Comparison of ENCODE assay signal across 20 mouse cellular contexts in genomic region chr4:104012150-104012549, GRCm38 (mm10).
DNase-seq lines count a peak whose midpoint lies in the region; ATAC-seq and TF ChIP-seq lines count a peak whose summit lies in the region.
"Had no signal": no experiment of that assay in that cellular context is flagged by ENCODE, and none has a peak within 500 bp of the region (broad histone marks: within the 10 kb centered on the region; RNA-seq: fewer than 3 reads in every experiment).

No protein-coding gene starts in this region.

- H3K27me3 ChIP-seq in forebrain, embryonic 14.5 days (replicated peaks; ENCODE audit: control insufficient read depth, insufficient read depth, low read length) = no peaks in the 10 kb centered on the region
- no peaks in the 10 kb centered on the region for H3K27me3 ChIP-seq in forebrain, embryonic 10.5 days (ENCODE audit: poor library complexity, severe bottlenecking)
- no peaks in the 10 kb centered on the region for H3K27me3 ChIP-seq in hindbrain, embryonic 15.5 days
- no peaks in the 10 kb centered on the region for H3K27me3 ChIP-seq in hindbrain, embryonic 12.5 days
- no peaks in the 10 kb centered on the region for H3K27me3 ChIP-seq in midbrain, embryonic 14.5 days (ENCODE audit: control insufficient read depth, insufficient read depth, low read length)
- no peaks in the 10 kb centered on the region for H3K27me3 ChIP-seq in midbrain, embryonic 11.5 days (ENCODE audit: control insufficient read depth, insufficient read depth, low read length)
- H3K27me3 ChIP-seq: limb, embryonic 15.5 days; lung, embryonic 15.5 days; megakaryocyte, embryonic 14.5 days had no signal

- no peak overlapping the region for H3K4me2 ChIP-seq in forebrain, embryonic 14.5 days (ENCODE audit: low read length)
- no peak overlapping the region for H3K4me2 ChIP-seq in hindbrain, embryonic 15.5 days
- H3K4me2 ChIP-seq in hindbrain, embryonic 12.5 days (replicated peaks) = no peak overlapping the region
- no peak overlapping the region for H3K4me2 ChIP-seq in midbrain, embryonic 14.5 days (ENCODE audit: low read length)
- H3K4me2 ChIP-seq in midbrain, embryonic 11.5 days = no peak overlapping the region
- H3K4me2 ChIP-seq: limb, embryonic 15.5 days; lung, embryonic 15.5 days had no signal

- H3K27ac ChIP-seq in forebrain, embryonic 14.5 days (ENCODE audit: low read depth, low read length) = no peak overlapping the region
- no peak overlapping the region for H3K27ac ChIP-seq in forebrain, embryonic 10.5 days
- H3K27ac ChIP-seq in hindbrain, embryonic 15.5 days (replicated peaks) = peak overlapping the region; percentile 60
- H3K27ac ChIP-seq in hindbrain, embryonic 12.5 days = no peak overlapping the region
- H3K27ac ChIP-seq in midbrain, embryonic 14.5 days (replicated peaks; ENCODE audit: low read depth, low read length) = peak overlapping the region; percentile 74
- no peak overlapping the region for H3K27ac ChIP-seq in midbrain, embryonic 11.5 days (ENCODE audit: low read depth, low read length)
- H3K27ac ChIP-seq: kidney, postnatal 0 days; limb, embryonic 15.5 days; liver, embryonic 14.5 days; lung, embryonic 15.5 days had no signal

- no peaks in the 10 kb centered on the region for H3K9me3 ChIP-seq in forebrain, embryonic 14.5 days (replicated peaks; ENCODE audit: control insufficient read depth, low read length)
- H3K9me3 ChIP-seq in forebrain, embryonic 10.5 days = no peaks in the 10 kb centered on the region
- H3K9me3 ChIP-seq in hindbrain, embryonic 15.5 days = no peaks in the 10 kb centered on the region
- no peaks in the 10 kb centered on the region for H3K9me3 ChIP-seq in hindbrain, embryonic 12.5 days (replicated peaks)
- H3K9me3 ChIP-seq in midbrain, embryonic 14.5 days (ENCODE audit: control insufficient read depth, low read length) = no peaks in the 10 kb centered on the region
- no peaks in the 10 kb centered on the region for H3K9me3 ChIP-seq in midbrain, embryonic 11.5 days (ENCODE audit: control insufficient read depth, low read length)
- H3K9me3 ChIP-seq: limb, embryonic 15.5 days; lung, embryonic 15.5 days had no signal

- no peak for TF ChIP-seq CTCF in lung, adult 2 months (IDR thresholded peaks at IDR 0.05; ENCODE audit: insufficient read depth, low read length)

- H3K4me3 ChIP-seq in forebrain, embryonic 14.5 days (ENCODE audit: low read depth, low read length) = no peak overlapping the region
- H3K4me3 ChIP-seq in forebrain, embryonic 10.5 days = no peak overlapping the region
- H3K4me3 ChIP-seq in hindbrain, embryonic 15.5 days = no peak overlapping the region
- H3K4me3 ChIP-seq in hindbrain, embryonic 12.5 days = no peak overlapping the region
- H3K4me3 ChIP-seq in midbrain, embryonic 14.5 days (replicated peaks; ENCODE audit: low read depth, low read length) = no peak overlapping the region
- H3K4me3 ChIP-seq in midbrain, embryonic 11.5 days (ENCODE audit: low read depth, low read length) = no peak overlapping the region
- no peak overlapping the region for H3K4me3 ChIP-seq in lung, adult 2 months (replicated peaks; ENCODE audit: extremely low read depth, low read depth, low read length)
- H3K4me3 ChIP-seq: limb, embryonic 15.5 days; lung, embryonic 15.5 days; megakaryocyte, embryonic 14.5 days had no signal

- H3K4me1 ChIP-seq in forebrain, embryonic 14.5 days (ENCODE audit: control insufficient read depth, insufficient read depth, low read length) = peaks cover 7% of the 10 kb centered on the region; the same call in 1 of the 2 replicates
- peaks cover 11% of the 10 kb centered on the region for H3K4me1 ChIP-seq in forebrain, embryonic 10.5 days
- peaks cover 26% of the 10 kb centered on the region for H3K4me1 ChIP-seq in hindbrain, embryonic 15.5 days (replicated peaks)
- H3K4me1 ChIP-seq in hindbrain, embryonic 12.5 days = peaks cover 11% of the 10 kb centered on the region; the same call in 1 of the 2 replicates
- peaks cover 10% of the 10 kb centered on the region; the same call in 1 of the 2 replicates for H3K4me1 ChIP-seq in midbrain, embryonic 14.5 days (ENCODE audit: control insufficient read depth, insufficient read depth, low read length)
- no peaks in the 10 kb centered on the region for H3K4me1 ChIP-seq in midbrain, embryonic 11.5 days (ENCODE audit: control insufficient read depth, insufficient read depth, low read length)
- no peaks in the 10 kb centered on the region for H3K4me1 ChIP-seq in lung, adult 2 months (ENCODE audit: control insufficient read depth, insufficient read depth, low read length)
- H3K4me1 ChIP-seq: limb, embryonic 15.5 days; lung, embryonic 15.5 days; megakaryocyte, embryonic 14.5 days had no signal

- no peak for TF ChIP-seq POLR2A in lung, adult 2 months (IDR thresholded peaks at IDR 0.05; ENCODE audit: borderline replicate concordance, extremely low read depth, low read depth, low read length)

- no peaks in the 10 kb centered on the region for H3K36me3 ChIP-seq in forebrain, embryonic 14.5 days (ENCODE audit: control insufficient read depth, insufficient read depth, low read length)
- no peaks in the 10 kb centered on the region for H3K36me3 ChIP-seq in forebrain, embryonic 10.5 days (replicated peaks)
- H3K36me3 ChIP-seq in hindbrain, embryonic 15.5 days = no peaks in the 10 kb centered on the region
- H3K36me3 ChIP-seq in hindbrain, embryonic 12.5 days = no peaks in the 10 kb centered on the region
- H3K36me3 ChIP-seq in midbrain, embryonic 14.5 days (ENCODE audit: control insufficient read depth, insufficient read depth, low read length) = no peaks in the 10 kb centered on the region
- no peaks in the 10 kb centered on the region for H3K36me3 ChIP-seq in midbrain, embryonic 11.5 days (ENCODE audit: control insufficient read depth, insufficient read depth, low read length)
- H3K36me3 ChIP-seq: limb, embryonic 15.5 days; lung, embryonic 15.5 days had no signal

- no peak for ATAC-seq in forebrain, embryonic 14.5 days
- no peak; the same call in 1 of the 2 replicates for ATAC-seq in hindbrain, embryonic 15.5 days (ENCODE audit: low FRiP score, low read depth)
- ATAC-seq in hindbrain, embryonic 12.5 days (ENCODE audit: low FRiP score) = no peak
- ATAC-seq in midbrain, embryonic 14.5 days (ENCODE audit: low FRiP score, low TSS enrichment) = no peak
- no peak for ATAC-seq in midbrain, embryonic 11.5 days (ENCODE audit: low FRiP score)
- ATAC-seq: inflammation-experienced regulatory T-cells, adult 6 months had no signal

- H3K9ac ChIP-seq in forebrain, embryonic 14.5 days (ENCODE audit: low read length) = no peak overlapping the region
- no peak overlapping the region for H3K9ac ChIP-seq in hindbrain, embryonic 15.5 days
- H3K9ac ChIP-seq in hindbrain, embryonic 12.5 days = no peak overlapping the region
- no peak overlapping the region for H3K9ac ChIP-seq in midbrain, embryonic 14.5 days (replicated peaks; ENCODE audit: low read length)
- no peak overlapping the region for H3K9ac ChIP-seq in midbrain, embryonic 11.5 days (ENCODE audit: low read length)
- H3K9ac ChIP-seq: limb, embryonic 15.5 days; liver, embryonic 14.5 days; lung, embryonic 15.5 days had no signal

- 91% methylated on average over 4 of the region's 4 CpGs for WGBS in forebrain, embryonic 14.5 days
- WGBS in forebrain, embryonic 10.5 days = 89% methylated on average over 4 of the region's 4 CpGs
- 80% methylated on average over 4 of the region's 4 CpGs for WGBS in hindbrain, embryonic 15.5 days
- WGBS in hindbrain, embryonic 12.5 days = 91% methylated on average over 4 of the region's 4 CpGs
- 80% methylated on average over 4 of the region's 4 CpGs for WGBS in midbrain, embryonic 14.5 days
- 90% methylated on average over 4 of the region's 4 CpGs for WGBS in midbrain, embryonic 11.5 days
- 80% methylated on average over 4 of the region's 4 CpGs for WGBS in lung, adult 2 months

- peak; percentile 63 for DNase-seq in forebrain, embryonic 14.5 days (ENCODE audit: low spot score)
- no peak for DNase-seq in forebrain, embryonic 10.5 days (ENCODE audit: extremely low spot score, low spot score)
- peak; percentile 60 for DNase-seq in midbrain, embryonic 14.5 days
- DNase-seq in midbrain, embryonic 11.5 days (ENCODE audit: low spot score, missing footprints) = no peak
- no peak for DNase-seq in lung, adult 2 months
- no peak for DNase-seq in ovary, postnatal 14 days (ENCODE audit: low spot score)
- DNase-seq: adrenal gland, postnatal 10 days; cerebellum, adult 9-11 months; gastrocnemius, postnatal 25 days; kidney, adult 2 months; layer of hippocampus, postnatal 36 days; lung, postnatal 36 days had no signal

Comparison
In these comparisons a context has a peak if more than half of its experiments do, and no peak if none do; other contexts are left out.
1. DNase-seq: peak in forebrain, embryonic 14.5 days (single experiment) and midbrain, embryonic 14.5 days (single experiment); none in forebrain, embryonic 10.5 days (single experiment), midbrain, embryonic 11.5 days (single experiment), lung, adult 2 months (single experiment) and ovary, postnatal 14 days (single experiment).
2. H3K27ac ChIP-seq: peak in hindbrain, embryonic 15.5 days (single experiment) and midbrain, embryonic 14.5 days (single experiment); none in forebrain, embryonic 14.5 days (single experiment), forebrain, embryonic 10.5 days (single experiment), hindbrain, embryonic 12.5 days (single experiment) and midbrain, embryonic 11.5 days (single experiment).